Mouse (Mus musculus) thymus, postnatal 14 days (tissue): ENCODE data around the gene Gm525.
"Not testable (repeated sequence)": the region's sequence is repeated elsewhere in the genome, so short reads cannot be mapped to it uniquely, and the experiment has no call there.

Experiments used
- DNase-seq: peaks from one replicate; pipeline ENCODE4 v3.0.0; 2021

Gm525 gene

DNA sequence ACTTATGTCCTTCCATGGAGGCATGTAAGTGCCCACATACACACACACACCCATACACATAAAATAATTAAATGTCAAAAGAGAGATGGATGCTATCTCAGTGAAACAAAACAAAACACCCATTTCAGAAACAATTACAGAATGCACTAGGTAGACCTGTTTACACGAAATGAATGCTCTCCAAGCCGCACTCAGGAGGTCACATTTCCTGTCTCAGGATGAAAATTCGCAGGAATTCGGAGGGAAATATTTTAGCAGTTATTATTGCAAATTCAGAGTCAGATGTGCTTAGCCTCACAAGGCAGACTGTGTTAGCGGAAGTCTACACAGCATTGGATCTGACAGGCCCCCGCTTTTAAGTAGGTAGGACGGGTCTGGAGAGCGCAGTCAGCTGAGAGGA lies at the start of gene Gm525:
TSS of gene Gm525 (plus strand) at position 301 of the 400 bp plus-strand sequence.
- no peak for DNase-seq

DNA sequence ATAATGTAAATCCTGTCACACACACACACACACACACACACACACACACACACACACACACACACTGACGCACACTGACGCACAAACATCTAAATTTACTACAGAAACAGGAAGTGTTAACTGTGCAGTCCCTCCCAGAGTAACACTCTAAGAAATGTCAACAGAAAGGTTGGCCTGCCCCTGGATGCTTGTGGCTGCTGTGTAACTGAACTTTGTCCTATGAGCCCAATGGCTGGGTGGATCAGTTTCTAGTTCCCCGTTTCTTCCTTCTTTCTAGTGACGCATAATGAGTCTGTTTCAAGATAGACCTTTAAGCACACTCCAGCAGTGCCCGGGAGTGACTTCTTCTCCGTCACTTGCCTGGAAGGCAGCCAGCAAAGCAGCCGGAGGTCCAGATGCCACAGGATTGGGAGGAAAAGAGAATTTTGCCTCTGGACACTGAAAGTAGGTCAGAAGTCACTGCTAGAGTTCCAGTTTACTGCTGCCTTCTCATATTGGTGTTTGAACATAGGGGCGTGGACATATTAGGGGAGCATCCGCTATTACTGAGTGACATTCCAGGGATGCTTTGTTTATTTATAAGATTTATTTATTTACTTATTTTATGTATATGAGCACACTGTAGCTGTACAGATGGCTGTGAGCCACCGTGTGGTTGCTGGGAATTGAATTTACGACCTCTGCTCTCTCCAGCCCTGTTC lies 49.3 kb upstream of the Gm525 start:
- DNase-seq, result peak; percentile 48

DNA sequence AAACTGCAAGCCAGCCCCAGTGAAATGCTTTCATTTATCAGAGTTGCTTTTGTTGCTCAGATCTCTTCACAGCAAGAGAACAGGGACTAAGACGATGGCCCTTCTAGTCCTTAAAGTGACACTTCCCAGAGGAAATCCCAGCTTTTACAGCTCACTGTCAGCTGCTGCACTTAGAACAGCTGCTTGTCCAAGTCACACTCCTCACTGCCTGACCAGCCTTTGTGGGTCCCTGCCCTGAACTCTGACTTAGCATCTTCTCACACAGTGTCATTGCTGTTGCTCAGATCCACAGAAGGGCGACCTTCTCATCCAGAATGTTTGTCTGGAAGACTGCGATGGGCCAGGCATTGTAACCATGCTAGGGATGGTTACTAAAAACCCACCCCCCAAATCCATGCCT lies 48.0 kb upstream of the Gm525 start:
- no peak for DNase-seq

DNA sequence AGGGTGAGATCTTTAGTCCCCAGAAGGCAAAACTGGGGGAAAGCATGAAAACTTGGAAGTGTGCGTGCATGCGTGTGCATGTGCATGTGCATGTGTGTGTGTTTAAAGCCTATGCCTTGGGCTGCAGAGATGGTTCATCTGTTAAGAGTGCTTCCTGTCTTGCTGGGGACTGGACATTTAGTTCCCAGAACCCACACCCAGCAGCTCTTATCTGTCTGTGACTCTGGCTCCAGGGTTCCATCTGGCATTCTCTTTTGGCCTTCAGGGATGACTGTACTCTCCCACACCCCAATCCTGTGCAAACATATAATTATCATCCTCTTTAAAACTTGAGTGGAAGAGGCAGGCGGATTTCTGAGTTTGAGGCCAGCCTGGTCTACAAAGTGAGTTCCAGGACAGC lies 47.5 kb upstream of the Gm525 start:
- DNase-seq, result no peak

DNA sequence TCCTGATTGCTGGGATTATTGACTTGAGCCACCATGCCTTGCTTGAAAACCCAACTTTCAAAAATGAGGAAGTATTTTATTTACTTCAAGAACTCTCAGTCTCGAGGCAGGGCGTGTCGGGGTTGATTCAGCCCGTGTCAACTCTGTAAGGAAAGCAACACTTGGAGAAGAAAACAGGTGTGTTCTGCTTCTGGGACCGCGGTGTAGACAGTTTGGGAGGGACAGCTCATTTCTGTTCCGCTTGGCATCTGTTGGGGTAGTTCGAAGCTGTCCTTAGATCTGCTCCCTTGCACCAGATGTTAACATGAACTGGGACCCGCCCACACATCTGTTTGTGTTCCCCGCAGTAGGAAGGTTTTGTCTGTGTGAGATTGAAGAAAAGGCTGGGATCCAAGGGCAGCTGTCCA lies 45.7 kb upstream of the Gm525 start:
- peak; percentile 41 for DNase-seq

DNA sequence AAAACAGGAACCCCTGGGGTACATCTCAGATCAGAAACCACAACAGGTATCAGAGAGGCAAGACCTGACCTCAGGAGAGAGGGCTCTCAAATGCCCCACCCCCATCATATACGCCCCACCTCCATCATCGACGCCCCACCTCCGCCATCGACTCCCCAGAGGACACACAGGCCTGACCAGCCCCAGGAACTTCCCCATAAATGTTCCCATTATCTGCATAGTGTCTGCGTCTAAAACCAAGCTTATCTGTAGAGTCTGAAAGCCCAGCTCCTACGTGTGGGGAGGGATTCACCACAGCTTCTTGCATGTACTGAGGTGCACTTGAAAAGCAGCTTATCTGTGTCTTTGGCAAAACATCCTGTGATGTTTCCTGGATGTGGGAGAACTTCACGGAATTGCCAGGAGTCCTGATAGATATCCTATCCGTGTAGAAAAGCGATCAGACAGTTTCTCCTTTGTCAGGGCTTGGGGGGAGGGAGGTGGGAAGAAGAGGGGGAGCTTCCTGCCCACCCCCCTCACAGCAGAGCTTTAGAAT lies 44.7 kb upstream of the Gm525 start:
- peak; percentile 24 for DNase-seq

DNA sequence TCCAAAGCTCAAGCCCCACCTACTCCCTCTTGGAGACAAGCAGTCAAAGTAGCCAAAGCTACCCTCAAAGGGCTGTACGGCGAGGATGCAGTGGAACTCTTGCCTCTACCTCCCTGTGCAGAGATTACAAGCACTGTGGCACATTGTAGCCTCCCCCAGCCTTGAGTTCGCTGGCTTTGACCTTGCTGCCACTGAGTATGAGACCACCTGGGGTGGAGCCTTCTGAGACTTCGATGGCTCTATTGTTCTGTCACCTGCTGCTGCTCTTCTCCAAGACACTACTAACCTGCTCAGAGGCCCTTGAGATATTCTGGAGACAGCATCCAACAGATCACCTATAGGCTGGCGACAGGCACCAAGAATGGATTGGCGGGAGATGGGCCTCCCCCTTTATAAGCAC lies 43.1 kb upstream of the Gm525 start:
- no peak for DNase-seq

DNA sequence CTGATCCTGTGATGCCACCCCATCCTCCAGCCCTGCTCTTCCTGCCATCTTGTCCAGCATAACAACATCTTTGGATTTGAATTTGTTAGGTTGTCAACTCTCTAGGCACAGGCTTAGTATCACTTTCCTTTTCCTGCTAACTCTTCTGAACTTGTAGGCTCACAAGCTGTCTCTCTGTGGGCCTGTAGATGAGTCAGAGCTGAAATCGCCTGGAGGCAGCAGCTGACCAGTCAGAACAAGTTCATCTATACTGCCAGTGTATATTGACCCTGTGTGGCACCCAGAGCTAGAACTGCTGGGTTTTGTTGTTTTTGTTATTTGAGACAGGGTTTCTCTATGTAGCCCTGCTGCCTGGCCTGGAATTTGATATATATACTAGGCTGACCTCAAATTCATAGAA lies 42.5 kb upstream of the Gm525 start:
- DNase-seq, result no peak

DNA sequence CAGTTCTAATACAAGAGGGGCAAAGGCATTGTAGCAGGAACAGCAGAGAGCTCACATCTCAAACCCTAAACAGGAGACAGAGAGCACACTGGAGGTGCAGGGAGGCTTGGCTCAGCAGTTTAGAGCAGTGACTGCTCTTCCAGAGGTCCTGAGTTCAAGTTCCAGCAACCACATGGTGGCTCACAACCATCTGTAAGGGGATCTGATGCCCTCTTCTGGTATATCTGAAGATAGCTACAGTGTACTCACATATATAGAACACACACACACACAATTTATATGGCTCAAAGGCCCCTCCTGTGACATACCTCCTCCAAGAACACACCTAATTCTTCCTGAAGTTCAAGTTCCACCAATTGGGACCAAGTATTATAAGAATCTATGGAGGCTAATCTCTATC lies 39.0 kb upstream of the Gm525 start:
- DNase-seq, result no peak

DNA sequence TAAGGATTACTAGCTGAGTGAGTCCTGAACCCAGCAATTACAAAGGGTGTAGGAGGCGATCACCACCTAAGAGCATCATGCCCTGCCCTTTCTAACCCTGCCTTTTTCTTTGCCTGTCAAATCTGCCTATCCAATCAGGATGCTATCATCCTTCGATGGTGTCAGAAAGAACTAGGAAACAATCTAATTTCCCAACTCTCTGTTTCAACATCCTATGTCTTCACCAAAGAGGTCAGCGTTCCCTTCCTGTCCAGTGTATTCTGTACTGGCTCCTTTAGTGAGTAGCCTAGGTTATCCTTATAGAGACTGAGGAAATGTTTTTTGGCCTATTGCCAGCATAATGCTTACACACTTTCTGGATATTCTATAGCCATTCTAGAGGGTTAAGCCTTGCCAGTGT lies 38.1 kb upstream of the Gm525 start:
- DNase-seq, result no peak

DNA sequence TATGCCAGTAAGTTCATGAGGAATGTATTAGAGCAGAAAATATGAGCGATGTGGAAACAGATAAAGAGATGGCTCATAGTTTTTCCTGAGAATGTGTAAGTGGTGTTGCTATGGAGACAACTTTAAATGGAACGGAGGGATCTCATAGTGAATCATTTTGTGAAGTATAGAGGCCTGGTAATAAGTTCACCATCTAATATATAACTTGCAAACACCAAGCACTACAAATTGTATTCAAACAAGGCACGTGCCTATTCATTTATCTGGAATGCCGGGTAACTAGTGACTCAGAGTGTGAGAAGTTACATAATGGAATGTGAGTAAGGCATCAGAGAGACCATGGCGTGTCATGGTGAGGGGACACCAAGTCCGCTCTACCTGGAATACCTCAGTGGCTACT lies 35.1 kb upstream of the Gm525 start:
- no peak for DNase-seq

DNA sequence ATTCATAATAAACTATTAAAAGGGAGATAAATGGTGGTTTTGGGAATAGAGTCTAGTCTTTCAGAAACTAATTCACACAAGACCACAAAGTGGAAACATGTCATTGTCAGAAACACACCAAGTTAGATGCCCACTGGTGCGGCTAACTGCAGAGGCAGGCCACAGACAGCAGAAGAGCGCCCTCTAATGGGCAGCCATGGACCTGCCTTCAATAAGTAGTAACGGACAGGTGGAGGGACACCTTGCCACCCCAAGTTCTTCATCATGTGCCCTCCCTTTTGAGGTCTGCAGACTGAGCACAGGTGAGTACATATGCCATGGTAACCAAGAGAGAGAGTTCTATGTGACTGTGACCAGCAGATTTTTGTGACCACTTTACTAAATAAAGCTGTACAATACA lies 34.3 kb upstream of the Gm525 start:
- DNase-seq, result peak; percentile 65

DNA sequence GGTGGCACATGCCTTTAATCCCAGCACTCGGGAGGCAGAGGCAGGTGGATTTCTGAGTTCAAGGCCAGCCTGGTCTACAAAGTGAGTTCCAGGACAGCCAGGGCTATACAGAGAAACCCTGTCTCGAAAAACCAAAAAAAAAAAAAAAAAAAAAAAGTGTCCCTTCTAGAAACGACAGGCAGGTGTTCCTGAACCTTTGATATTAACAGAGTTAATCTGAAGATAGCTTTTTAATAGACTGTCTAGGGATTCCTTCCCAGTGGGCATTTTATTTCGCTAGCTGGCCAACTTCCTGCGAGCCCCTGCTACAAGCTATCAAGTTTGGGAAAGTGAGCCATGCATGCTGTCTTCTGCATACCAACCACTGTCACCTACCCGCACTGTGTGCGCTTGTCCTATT lies 32.6 kb upstream of the Gm525 start:
- DNase-seq, result not testable (repeated sequence)

DNA sequence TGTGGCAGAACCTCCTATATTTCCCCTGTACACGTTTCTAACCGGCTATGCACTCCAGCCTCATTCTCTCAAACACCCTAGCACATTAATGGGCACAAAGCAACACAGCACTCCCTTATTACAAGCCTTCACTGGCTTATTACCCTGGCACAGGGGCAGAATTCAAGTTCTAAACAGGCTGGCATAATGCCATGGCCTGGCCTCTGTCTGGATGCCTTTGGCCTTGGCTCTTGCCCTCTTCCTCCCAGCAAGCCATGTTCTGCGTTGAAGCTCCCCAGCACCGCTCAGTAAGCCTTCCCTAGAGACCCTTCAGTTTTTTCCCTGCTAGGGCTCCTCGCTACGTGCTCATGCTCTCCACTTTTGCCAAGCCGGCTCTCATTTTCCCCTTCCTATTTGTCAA lies 30.6 kb upstream of the Gm525 start:
- DNase-seq, result no peak

DNA sequence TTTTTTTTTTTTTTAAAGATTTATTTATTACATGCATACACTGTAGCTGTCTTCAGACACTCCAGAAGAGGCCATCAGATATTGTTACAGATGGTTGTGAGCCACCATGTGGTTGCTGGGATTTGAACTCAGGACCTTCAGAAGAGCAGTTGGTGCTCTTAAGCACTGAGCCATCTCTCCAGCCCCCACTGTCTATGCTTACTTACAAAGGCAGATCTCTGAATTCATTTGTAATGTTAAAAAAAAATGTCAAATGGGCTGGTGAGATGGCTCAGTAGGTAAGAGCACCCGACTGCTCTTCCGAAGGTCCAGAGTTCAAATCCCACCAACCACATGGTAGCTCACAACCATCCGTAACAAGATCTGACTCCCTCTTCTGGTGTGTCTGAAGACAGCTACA lies 28.1 kb upstream of the Gm525 start:
- not testable (repeated sequence) for DNase-seq

DNA sequence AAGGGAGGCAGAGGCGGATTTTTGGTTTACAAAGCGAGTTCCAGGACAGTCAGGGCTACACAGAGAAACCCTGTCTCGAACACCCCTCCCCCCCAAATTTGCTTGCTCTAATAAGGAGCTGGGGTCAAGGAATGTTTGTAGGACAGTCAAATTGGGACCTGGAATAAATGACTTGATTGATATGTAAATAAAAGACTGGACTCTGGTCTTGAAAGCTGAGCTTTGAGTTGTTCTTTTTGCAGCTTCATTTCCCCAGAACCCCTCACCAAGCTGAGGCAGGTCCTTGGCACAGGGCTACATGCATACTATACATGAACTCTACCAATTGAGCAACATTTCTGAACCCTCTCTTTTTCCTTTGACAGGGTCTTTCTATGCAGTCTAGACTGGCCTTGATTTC lies 27.6 kb upstream of the Gm525 start:
- DNase-seq, result no peak

DNA sequence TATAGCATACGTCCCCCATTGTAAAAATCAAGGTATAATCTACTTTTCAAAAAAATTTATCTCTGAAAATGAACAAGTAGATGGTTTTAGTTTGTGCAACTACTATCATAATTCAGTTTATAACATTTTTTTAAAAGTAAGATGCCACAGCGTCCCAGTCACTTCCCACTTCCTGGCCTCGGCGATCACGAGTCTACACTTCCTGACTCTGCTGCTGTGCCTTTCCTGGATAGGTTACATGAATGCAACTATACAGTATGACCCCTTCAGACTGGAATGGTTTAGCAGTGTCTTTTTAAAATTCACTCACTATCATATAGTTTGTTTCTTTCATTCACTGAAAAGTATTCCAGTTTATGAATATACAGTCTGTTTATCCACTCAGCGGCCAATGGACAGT lies 21.9 kb upstream of the Gm525 start:
- DNase-seq, result no peak

DNA sequence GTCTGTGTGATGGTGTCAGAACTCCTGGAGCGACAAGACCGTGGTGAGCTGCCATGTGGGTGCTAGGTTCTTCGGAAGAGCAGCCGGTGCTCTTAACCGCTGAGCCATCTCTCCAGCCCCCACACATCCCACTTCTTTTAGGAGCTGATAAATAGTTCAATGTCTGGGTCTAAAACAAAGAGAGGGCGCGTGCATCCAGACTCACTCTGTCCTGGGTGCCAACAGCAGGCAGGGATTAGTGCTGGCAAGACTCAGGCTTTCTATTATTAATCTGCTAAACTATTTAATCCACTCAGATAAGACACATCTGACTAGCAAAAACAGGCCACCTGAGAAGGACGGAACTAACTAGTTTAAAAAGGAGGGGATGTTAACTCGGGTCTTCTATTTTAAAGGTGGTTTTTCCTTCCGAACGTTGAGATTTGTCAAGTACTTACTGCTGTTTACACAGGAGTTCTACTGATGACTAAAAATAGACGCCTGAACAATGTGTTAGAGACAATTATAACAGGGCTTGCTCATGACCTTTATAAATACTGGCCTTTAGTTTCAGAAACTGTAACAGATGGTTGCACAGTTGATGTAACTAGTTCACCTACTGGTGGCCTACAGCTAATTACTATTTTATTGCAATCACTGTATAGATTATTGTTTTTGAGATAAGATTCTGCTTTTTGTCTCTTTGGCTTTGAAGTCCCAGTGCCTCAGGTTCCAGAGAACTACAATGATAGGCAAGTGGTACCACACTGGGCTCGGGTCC lies 17.5 kb upstream of the Gm525 start:
- DNase-seq, result no peak

DNA sequence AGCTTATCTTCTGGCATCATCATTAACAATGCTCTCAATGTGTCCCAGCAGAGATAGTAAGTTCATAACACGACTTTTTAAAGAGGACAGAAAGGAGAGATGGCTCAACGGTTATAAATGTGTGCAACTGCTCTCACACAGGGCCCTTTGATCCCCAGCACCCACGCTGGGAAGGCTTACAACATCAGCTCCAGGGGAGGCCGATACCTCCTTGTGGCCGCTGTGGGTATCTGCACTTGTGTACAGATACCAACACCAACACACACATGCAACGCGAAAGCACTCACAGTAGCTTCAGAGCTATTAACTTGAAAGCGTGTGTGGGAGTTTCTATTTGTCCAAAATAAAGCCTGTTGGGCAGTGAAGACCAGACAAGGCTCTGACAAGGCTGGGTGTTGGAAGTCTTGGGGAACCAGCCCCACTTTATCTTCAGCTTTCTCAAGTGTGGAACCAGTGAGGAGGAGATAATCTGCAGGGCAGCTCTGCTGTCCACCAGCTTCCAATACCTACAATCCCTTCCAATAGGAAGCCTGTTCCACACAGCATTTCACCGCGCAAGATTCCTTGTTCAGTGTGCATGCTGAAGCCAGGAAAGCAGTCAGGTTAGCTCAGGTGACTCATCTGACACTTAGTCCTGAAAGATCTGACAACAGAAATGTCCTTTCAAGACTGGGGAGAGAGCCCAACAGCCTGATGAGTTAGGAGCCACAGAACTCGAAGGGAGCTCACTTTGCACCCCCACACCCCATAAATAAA lies 14.9 kb upstream of the Gm525 start:
- DNase-seq, result peak; percentile 78

DNA sequence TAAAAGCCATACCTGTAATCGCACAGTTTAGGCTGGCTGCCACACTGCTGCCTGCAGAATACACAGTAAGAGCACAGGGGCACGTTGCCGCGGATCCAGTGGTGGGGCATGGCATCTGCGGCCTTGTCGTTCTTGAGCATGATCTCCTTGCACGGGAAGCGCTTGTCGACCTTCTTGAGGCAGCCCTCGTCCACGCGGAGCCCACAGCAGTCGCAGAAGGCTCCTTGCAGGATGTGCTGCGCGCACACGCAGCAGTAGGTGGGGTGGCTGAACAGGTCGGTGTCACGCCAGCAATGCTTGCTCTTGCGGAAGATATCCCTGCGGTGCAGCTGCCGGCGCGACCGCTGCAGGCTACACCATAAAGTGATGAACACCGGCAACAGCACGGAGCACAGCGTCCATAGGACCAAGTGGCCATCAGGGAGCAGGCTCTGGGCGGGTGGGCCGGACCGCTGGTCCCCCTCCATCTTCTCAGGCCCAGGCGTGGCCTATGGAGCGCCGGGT lies 13.7 kb upstream of the Gm525 start:
- peak; percentile 84 for DNase-seq

DNA sequence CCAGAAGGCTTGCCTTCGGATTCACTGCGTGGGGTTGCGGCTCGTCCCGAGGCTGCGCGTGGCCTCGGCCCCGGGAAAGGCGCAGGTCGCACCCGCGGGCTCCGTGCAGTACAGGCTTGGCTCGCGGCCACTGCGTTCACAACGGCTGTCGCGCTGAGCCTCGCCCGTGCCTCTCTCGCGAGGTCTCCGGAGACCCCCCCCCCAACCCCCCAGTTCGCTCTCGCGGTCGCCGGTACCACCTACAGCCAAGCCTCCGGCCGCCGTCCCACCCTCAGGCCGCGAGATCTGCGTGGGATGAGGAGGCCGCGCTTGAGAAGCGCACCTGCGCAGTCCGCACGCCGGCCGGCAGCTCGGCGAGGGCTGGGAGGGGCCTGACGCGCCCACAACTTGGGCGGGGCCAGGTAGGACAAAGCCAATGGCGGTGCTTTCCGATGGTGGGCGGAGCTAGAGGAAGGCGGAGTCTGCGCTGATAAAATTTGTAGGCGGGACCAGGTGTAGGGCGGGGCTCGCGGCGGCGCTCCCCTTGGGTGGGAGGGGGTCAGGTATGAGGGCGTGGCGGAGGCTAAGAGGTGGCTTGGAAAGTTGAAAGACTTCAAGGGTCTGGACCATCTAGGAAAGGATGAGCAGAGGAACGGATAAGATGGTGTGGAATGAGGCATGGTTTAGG lies 13.1 kb upstream of the Gm525 start:
- DNase-seq, result peak; percentile 97

DNA sequence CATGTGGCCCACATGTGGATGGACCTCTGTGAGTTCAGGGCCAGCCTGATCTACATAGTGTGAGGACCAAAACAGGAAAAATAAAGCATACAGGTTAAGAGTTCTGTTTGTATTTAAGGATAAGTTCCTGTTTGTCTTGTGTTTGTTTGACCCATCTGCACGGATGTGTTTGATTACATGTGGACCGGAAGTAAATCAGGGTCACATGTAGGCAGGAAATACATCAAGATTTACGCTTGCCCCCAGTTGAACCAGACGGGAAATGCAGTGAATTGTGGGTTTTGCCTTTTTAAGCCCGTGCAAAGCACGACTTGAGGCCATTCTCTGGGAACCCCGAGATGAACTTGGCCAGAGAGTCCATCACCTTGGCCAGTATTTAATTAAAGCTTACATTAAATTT lies 12.3 kb upstream of the Gm525 start:
- DNase-seq, result no peak

DNA sequence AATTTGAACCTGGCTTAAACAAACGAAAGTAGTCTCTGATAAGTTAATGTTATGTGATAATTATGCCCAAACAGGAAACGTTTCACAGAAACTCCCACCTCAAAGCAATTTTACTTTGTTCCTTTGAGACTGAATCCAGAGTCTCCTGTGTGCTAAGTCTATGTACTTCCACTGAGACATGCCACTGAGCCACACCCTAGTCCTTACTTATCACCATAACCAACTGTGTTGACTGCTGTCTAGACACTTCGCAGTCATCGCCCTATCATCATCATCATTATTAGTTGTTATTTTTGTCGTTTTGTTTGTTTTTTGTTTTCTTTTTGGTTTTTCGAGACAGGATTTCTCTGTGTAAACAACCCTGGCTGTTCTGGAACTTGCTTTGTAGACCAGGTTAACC lies 9.3 kb upstream of the Gm525 start:
- no peak for DNase-seq
